ENCODE assay signal across 11 mouse cellular contexts in genomic region chr11:114639681-114640103, GRCm38 (mm10). TPM values are rescaled to one million over a fixed set of nuclear protein-coding genes. Genes with fewer than 3 reads are reported as not detected.
A peak's percentile ranks its signal among the peaks of the same experiment; 100 is the strongest.
DNase-seq lines count a peak whose midpoint lies in the region; ATAC-seq and TF ChIP-seq lines count a peak whose summit lies in the region.
"Had no signal": no experiment of that assay in that cellular context is flagged by ENCODE, and none has a peak within 500 bp of the region (broad histone marks: within the 10 kb centered on the region; RNA-seq: fewer than 3 reads in every experiment).

No protein-coding gene starts in this region.

- H3K9me3 ChIP-seq in heart, embryonic 10.5 days = no peaks in the 10 kb centered on the region
- H3K9me3 ChIP-seq in hindbrain, embryonic 12.5 days (replicated peaks) = no peaks in the 10 kb centered on the region
- no peaks in the 10 kb centered on the region for H3K9me3 ChIP-seq in midbrain, embryonic 15.5 days
- H3K9me3 ChIP-seq: liver, embryonic 15.5 days had no signal

- 0 out of 2 replicates have a peak, but pooled peaks have one; percentile 33 for ATAC-seq in hindbrain, embryonic 12.5 days (ENCODE audit: low FRiP score)
- no peak for ATAC-seq in midbrain, embryonic 15.5 days (replicated peaks)

- intact Hi-C loops in heart, adult 2 months (cut with DNase I) = loop anchor here (10.0 kb wide), 1 partner anchor 565 kb away; no protein-coding TSS in a partner anchor

- no peaks in the 10 kb centered on the region for H3K36me3 ChIP-seq in heart, embryonic 10.5 days
- H3K36me3 ChIP-seq in heart, adult 2 months (ENCODE audit: control insufficient read depth, insufficient read depth, low read length) = no peaks in the 10 kb centered on the region
- no peaks in the 10 kb centered on the region for H3K36me3 ChIP-seq in hindbrain, embryonic 12.5 days
- no peaks in the 10 kb centered on the region for H3K36me3 ChIP-seq in midbrain, embryonic 15.5 days (replicated peaks)
- H3K36me3 ChIP-seq: liver, embryonic 15.5 days had no signal

- no peak overlapping the region for H3K9ac ChIP-seq in heart, adult 2 months (ENCODE audit: low read depth, low read length)
- 0 out of 2 replicates have a peak overlapping the region, but pooled peaks have one; percentile 8 for H3K9ac ChIP-seq in hindbrain, embryonic 12.5 days
- H3K9ac ChIP-seq in midbrain, embryonic 15.5 days = no peak overlapping the region
- H3K9ac ChIP-seq: liver, embryonic 15.5 days had no signal

- peaks cover 36% of the 10 kb centered on the region for H3K4me1 ChIP-seq in heart, embryonic 10.5 days
- no peaks in the 10 kb centered on the region for H3K4me1 ChIP-seq in heart, adult 2 months (ENCODE audit: control insufficient read depth, insufficient read depth, low read length)
- peaks cover 36% of the 10 kb centered on the region for H3K4me1 ChIP-seq in hindbrain, embryonic 12.5 days
- peaks cover 35% of the 10 kb centered on the region for H3K4me1 ChIP-seq in midbrain, embryonic 15.5 days
- H3K4me1 ChIP-seq: liver, embryonic 15.5 days had no signal

- H3K27me3 ChIP-seq in heart, embryonic 10.5 days (ENCODE audit: insufficient read depth, poor library complexity, severe bottlenecking) = peaks cover 46% of the 10 kb centered on the region
- H3K27me3 ChIP-seq in heart, adult 2 months (ENCODE audit: control insufficient read depth, insufficient read depth, low read length) = peaks cover 2% of the 10 kb centered on the region; the same call in 1 of the 2 replicates
- peaks cover 23% of the 10 kb centered on the region for H3K27me3 ChIP-seq in hindbrain, embryonic 12.5 days
- H3K27me3 ChIP-seq in midbrain, embryonic 15.5 days (replicated peaks) = peaks cover 7% of the 10 kb centered on the region; the same call in 1 of the 2 replicates

- DNase-seq in heart, embryonic 10.5 days (ENCODE audit: low spot score) = no peak
- no peak for DNase-seq in heart, adult 2 months
- peak; percentile 55 for DNase-seq in retina, embryonic 14.5 days (ENCODE audit: low spot score)
- no peak for DNase-seq in retina, postnatal 1 day
- DNase-seq in cerebellum, postnatal 36 days = no peak
- DNase-seq in adrenal gland, postnatal 36 days = no peak
- DNase-seq: gastrocnemius, postnatal 14 days; kidney, postnatal 10 days had no signal

- TF ChIP-seq EP300 in heart, adult 2 months (IDR thresholded peaks at IDR 0.05; ENCODE audit: insufficient read depth, low read depth, low read length) = no peak

- WGBS in heart, embryonic 10.5 days = 4% methylated on average over 19 of the region's 19 CpGs
- 15% methylated on average over 19 of the region's 19 CpGs for WGBS in heart, adult 2 months
- 3% methylated on average over 19 of the region's 19 CpGs for WGBS in hindbrain, embryonic 12.5 days
- 4% methylated on average over 19 of the region's 19 CpGs for WGBS in midbrain, embryonic 15.5 days

- peak overlapping the region; percentile 31 for H3K4me2 ChIP-seq in hindbrain, embryonic 12.5 days (replicated peaks)
- peak overlapping the region; percentile 24 for H3K4me2 ChIP-seq in midbrain, embryonic 15.5 days
- H3K4me2 ChIP-seq: liver, embryonic 15.5 days had no signal

- no peak for TF ChIP-seq CTCF in heart, adult 2 months (IDR thresholded peaks at IDR 0.05)

- H3K27ac ChIP-seq in heart, embryonic 10.5 days = no peak overlapping the region
- no peak overlapping the region for H3K27ac ChIP-seq in heart, adult 2 months
- H3K27ac ChIP-seq in hindbrain, embryonic 12.5 days = no peak overlapping the region
- no peak overlapping the region for H3K27ac ChIP-seq in midbrain, embryonic 15.5 days
- H3K27ac ChIP-seq: liver, embryonic 15.5 days had no signal

- H3K4me3 ChIP-seq in heart, embryonic 10.5 days = peak overlapping the region; percentile 42
- H3K4me3 ChIP-seq in heart, adult 2 months = no peak overlapping the region
- no peak overlapping the region for H3K4me3 ChIP-seq in hindbrain, embryonic 12.5 days
- no peak overlapping the region for H3K4me3 ChIP-seq in midbrain, embryonic 15.5 days
- H3K4me3 ChIP-seq: liver, embryonic 15.5 days had no signal

- H3K79me2 ChIP-seq in heart, adult 2 months (replicated peaks; ENCODE audit: control insufficient read depth, insufficient read depth, low read length) = no peaks in the 10 kb centered on the region

- TF ChIP-seq POLR2A in heart, adult 2 months (IDR thresholded peaks at IDR 0.05; ENCODE audit: insufficient read depth, low read depth, low read length) = no peak

RNA-seq across cellular contexts. Expression of gene Rpl38, which starts 28.6 kb away (rescaled TPM):
- 789 and 902 TPM in 2 replicates for polyA plus RNA-seq in heart, embryonic 10.5 days (2016; fragmentation: Nextera tagmentation; extraction: Ambion mirVana)
- total RNA-seq in heart, adult 2 months (2021) = 100 to 1,000 TPM; 587 to 660 TPM
- 335 and 344 TPM in 2 replicates for polyA plus RNA-seq in heart, adult 2 months (2012; rRNA removed)
- polyA plus RNA-seq in hindbrain, embryonic 12.5 days (2016; fragmentation: Nextera tagmentation; extraction: Ambion mirVana) = 787 and 856 TPM in 2 replicates
- 628 and 640 TPM in 2 replicates for polyA plus RNA-seq in midbrain, embryonic 15.5 days (2015; fragmentation: Nextera tagmentation; extraction: Ambion mirVana)
- 1,000 to 10,000 TPM; 1,120 to 1,187 TPM for total RNA-seq in adrenal gland, postnatal 36 days (2021)

RNA-seq across cellular contexts. Expression of gene Ttyh2, which starts 35.5 kb away (rescaled TPM):
- polyA plus RNA-seq in heart, embryonic 10.5 days (2016; fragmentation: Nextera tagmentation; extraction: Ambion mirVana) = 4.8 and 4.9 TPM in 2 replicates
- total RNA-seq in heart, adult 2 months (2021) = 1 to 10 TPM; 4.3 to 4.9 TPM
- polyA plus RNA-seq in heart, adult 2 months (2012; rRNA removed) = 6.3 and 7.5 TPM in 2 replicates
- 18.0 and 23.8 TPM in 2 replicates for polyA plus RNA-seq in hindbrain, embryonic 12.5 days (2016; fragmentation: Nextera tagmentation; extraction: Ambion mirVana)
- 29.4 and 32.3 TPM in 2 replicates for polyA plus RNA-seq in midbrain, embryonic 15.5 days (2015; fragmentation: Nextera tagmentation; extraction: Ambion mirVana)
- total RNA-seq in adrenal gland, postnatal 36 days (2021) = 100 to 1,000 TPM in 1 of 2 experiments, 10 to 100 TPM in 1; 64.3 to 124 TPM
